Mouse (Mus musculus): ENCODE results near the gene Daam1.

GRCm38 (mm10) chr12:72012126-72012525 is 181.2 kb downstream of the Daam1 start:
- TF ChIP-seq CEBPB (IDR thresholded peaks at IDR 0.05; ENCODE audit: insufficient read depth, poor library complexity, severe bottlenecking) (no peak), USF1 (IDR thresholded peaks at IDR 0.05; ENCODE audit: low read depth) (no peak), POLR2A (IDR thresholded peaks at IDR 0.05; ENCODE audit: insufficient read length, low read depth) (no peak), POLR2AphosphoS2 (IDR thresholded peaks at IDR 0.05; ENCODE audit: insufficient read length, low read depth) (no peak), MAX (IDR thresholded peaks at IDR 0.05; ENCODE audit: low read depth) (no peak)
